Mouse (Mus musculus) spleen, adult 2 months (tissue): ENCODE measurements around the gene Cracr2b.

Source experiments
- CTCF ChIP-seq: fragments of 200-500 bp; IDR thresholded peaks from 2 replicates; pipeline ENCODE4 v1.5.1; 2011; ENCODE audit warnings: mild to moderate bottlenecking, inconsistent platforms; ENCODE audit not compliant: insufficient read depth, insufficient read length, insufficient replicate concordance; ENCODE audit errors: extremely low read depth
- POLR2A ChIP-seq: fragments of 200-500 bp; IDR thresholded peaks from 2 replicates; pipeline ENCODE4 v1.6.1; 2011; ENCODE audit warnings: low read depth, low read length, inconsistent platforms

GRCm38 (mm10) chr7:141470637-141470944 is 9.7 kb downstream of the Cracr2b start:
- TF ChIP-seq CTCF = no peak
- no peak for TF ChIP-seq POLR2A
